Mouse (Mus musculus) testis, adult 2 months (tissue): ENCODE measurements around the gene Rock2. TPM values are rescaled to one million over a fixed set of nuclear protein-coding genes. Genes with fewer than 3 reads are reported as not detected.

Source experiments
- H3K27ac ChIP-seq: fragments of 200-500 bp; 2 replicates; pipeline ENCODE4 v1.5.1; 2012; ENCODE audit warnings: low read depth, low read length; ENCODE audit not compliant: control insufficient read depth, insufficient read depth
- H3K27me3 ChIP-seq: fragments of 200-500 bp; 2 replicates; pipeline ENCODE4 v1.6.1; 2012; ENCODE audit warnings: mild to moderate bottlenecking, low read length, moderate library complexity; ENCODE audit not compliant: control insufficient read depth, insufficient read depth
- H3K36me3 ChIP-seq: fragments of 200-500 bp; 2 replicates; pipeline ENCODE4 v1.6.1; 2012; ENCODE audit warnings: mild to moderate bottlenecking, low read length; ENCODE audit not compliant: control insufficient read depth, insufficient read depth
- H3K4me1 ChIP-seq: fragments of 200-500 bp; 2 replicates; pipeline ENCODE4 v1.6.1; 2012; ENCODE audit warnings: low read length; ENCODE audit not compliant: control insufficient read depth, insufficient read depth
- H3K4me3 ChIP-seq: fragments of 200-500 bp; 2 replicates; pipeline ENCODE4 v1.5.1; 2012; ENCODE audit warnings: low read depth, mild to moderate bottlenecking, low read length, moderate library complexity, mixed read lengths; ENCODE audit not compliant: control insufficient read depth
- CTCF ChIP-seq: fragments of 200-500 bp; IDR thresholded peaks from 2 replicates; pipeline ENCODE4 v1.5.1; 2012; ENCODE audit warnings: low read depth, mild to moderate bottlenecking, inconsistent platforms, low read length, moderate library complexity; ENCODE audit not compliant: control insufficient read depth, insufficient read depth, insufficient replicate concordance
- POLR2A ChIP-seq: fragments of 200-500 bp; IDR thresholded peaks from 2 replicates; pipeline ENCODE4 v1.6.1; 2012; ENCODE audit warnings: low read depth, mild to moderate bottlenecking, inconsistent platforms, low read length, moderate library complexity; ENCODE audit not compliant: control insufficient read depth
- polyA plus RNA-seq: library from polyadenylated mRNA; depleted of rRNA; stranded (reverse); fragments of >200 nt; gene quantifications from 2 replicates; pipeline ENCODE4 v1.2.3, GENCODE M21; 2012

Gene Rock2
- polyA plus RNA-seq, 1 experiment: 2.9 TPM

- peaks cover 12% of the 10 kb centered on the region for H3K4me1 ChIP-seq
Observed at GRCm38 (mm10) chr12:16896073-16896789, 1.5 kb downstream of the Rock2 start.

DNA sequence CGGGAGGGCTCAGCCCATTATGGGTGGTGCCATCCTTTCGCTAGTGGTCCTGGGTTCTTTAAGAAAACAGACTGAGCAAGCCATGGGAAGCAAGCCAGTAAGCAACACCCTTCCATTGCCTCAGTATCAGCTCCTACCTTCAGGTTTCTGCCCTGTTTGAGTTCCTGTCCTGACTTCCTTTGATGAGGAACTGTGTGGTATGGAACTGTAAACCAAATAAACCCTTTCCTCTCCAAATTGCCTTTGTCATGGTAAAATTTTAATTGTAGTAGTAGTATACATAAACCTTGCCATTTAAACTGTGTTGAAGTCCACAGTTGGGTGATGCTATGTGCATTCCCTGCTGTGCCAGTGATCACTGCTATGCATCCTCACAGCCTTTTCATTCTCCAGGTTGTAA, 2.5 kb downstream of the Rock2 start:
- no peak overlapping the region for H3K4me3 ChIP-seq
- TF ChIP-seq POLR2A: no peak
- H3K36me3 ChIP-seq: no peaks in the 10 kb centered on the region
- H3K27ac ChIP-seq: no peak overlapping the region
- H3K4me1 ChIP-seq: peaks cover 12% of the 10 kb centered on the region
- H3K27me3 ChIP-seq: no peaks in the 10 kb centered on the region

More at GRCm38 (mm10) chr12:16896073-16896789, 1.5 kb downstream of the Rock2 start:
- H3K27ac ChIP-seq: peak overlapping the region; percentile 85
- H3K4me3 ChIP-seq: peak overlapping the region; percentile 49; the same call in 1 of the 2 replicates
- no peaks in the 10 kb centered on the region for H3K36me3 ChIP-seq
- no peaks in the 10 kb centered on the region for H3K27me3 ChIP-seq
- no peak for TF ChIP-seq POLR2A
- TF ChIP-seq CTCF: no peak

DNA sequence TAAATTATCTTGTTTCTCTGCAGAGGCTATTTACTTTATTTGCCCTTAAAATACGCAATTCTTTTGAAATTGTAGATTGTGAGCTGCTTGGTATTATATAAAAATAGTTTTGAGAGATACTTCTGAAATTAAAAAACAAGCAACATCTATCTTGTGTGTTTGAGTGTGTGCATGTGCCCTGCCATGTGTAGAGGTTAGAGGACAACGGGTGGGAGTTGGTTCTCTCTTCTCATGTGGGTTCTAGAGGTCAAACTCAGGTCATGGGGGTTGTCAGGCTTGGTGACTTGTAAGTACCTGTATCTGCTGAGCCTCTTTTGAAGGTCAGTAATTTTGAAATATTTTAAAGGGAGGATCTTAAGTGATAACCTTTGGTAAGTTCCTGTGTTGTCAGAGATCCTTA, 3.5 kb downstream of the Rock2 start:
- Histone ChIP-seq H3K27me3 (no peaks in the 10 kb centered on the region), H3K27ac (no peak overlapping the region), H3K4me3 (no peak overlapping the region), H3K4me1 (peaks cover 11% of the 10 kb centered on the region), H3K36me3 (no peaks in the 10 kb centered on the region)
- TF ChIP-seq CTCF: no peak
- no peak for TF ChIP-seq POLR2A

DNA sequence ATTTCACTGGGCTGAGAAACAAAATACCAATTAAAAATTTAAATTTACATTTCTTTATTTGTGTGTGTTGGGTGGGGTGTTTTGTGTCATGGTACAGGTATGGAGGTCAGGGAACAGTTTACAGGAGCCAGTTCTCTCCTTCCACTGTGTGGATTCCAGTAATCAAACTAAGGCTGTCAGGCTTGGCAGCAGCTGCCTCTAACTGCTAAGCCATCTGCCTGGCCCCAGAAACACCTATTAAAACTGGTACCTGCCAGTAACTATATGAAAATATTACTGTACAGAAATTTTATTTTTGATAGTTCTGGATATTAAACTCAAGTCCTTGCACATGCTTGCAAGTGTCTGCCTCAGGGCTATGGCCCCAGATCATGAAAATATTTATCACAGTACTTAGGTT, 4.1 kb downstream of the Rock2 start:
- TF ChIP-seq POLR2A (no peak), CTCF (no peak)
- Histone ChIP-seq H3K36me3 (no peaks in the 10 kb centered on the region), H3K27ac (no peak overlapping the region), H3K4me1 (peaks cover 9% of the 10 kb centered on the region), H3K4me3 (no peak overlapping the region), H3K27me3 (no peaks in the 10 kb centered on the region)

GRCm38 (mm10) chr12:16900625-16901222, 6.0 kb downstream of the Rock2 start:
- H3K27me3 ChIP-seq: no peaks in the 10 kb centered on the region
- no peak for TF ChIP-seq POLR2A
- no peak for TF ChIP-seq CTCF

GRCm38 (mm10) chr12:16903949-16904635, 9.4 kb downstream of the Rock2 start:
- Histone ChIP-seq H3K36me3 (no peaks in the 10 kb centered on the region), H3K27ac (no peak overlapping the region)

More at GRCm38 (mm10) chr12:16900625-16901222, 6.0 kb downstream of the Rock2 start:
- H3K4me1 ChIP-seq: peaks cover 2% of the 10 kb centered on the region; the same call in 1 of the 2 replicates
- H3K27ac ChIP-seq: no peak overlapping the region
- H3K4me3 ChIP-seq: no peak overlapping the region
- no peaks in the 10 kb centered on the region for H3K36me3 ChIP-seq

DNA sequence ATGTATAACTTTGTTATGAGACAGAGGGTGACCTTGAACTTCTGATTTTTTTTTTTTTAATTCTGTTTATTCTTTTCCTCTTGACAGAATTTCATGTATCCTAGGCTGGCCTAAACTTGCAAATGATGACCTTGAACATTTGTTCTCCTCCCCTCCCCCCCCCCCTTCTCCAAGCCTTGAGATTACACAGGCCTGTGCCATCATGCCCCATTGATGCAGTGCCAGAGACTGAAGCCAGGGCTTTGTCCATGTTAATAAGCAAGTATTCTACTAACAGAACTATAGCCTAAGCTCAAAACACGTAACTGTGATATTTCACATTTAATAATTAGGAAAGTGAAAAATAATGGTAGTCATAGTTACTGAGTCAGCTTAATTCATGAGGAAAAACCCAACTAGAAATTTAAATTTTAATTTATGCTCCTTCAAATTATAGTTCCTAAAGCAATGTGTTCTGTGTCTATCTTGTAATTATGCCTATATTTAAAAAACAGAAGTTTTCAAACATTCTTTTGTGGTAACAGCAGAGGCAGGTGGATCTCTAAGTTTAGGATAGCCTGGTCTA, 12.7 kb downstream of the Rock2 start:
- Histone ChIP-seq H3K36me3 (no peaks in the 10 kb centered on the region), H3K27me3 (no peaks in the 10 kb centered on the region), H3K4me3 (no peak overlapping the region), H3K4me1 (no peaks in the 10 kb centered on the region), H3K27ac (no peak overlapping the region)
- no peak for TF ChIP-seq POLR2A
- no peak for TF ChIP-seq CTCF

More at GRCm38 (mm10) chr12:16903949-16904635, 9.4 kb downstream of the Rock2 start:
- TF ChIP-seq CTCF (no peak), POLR2A (no peak)
- H3K4me1 ChIP-seq: no peaks in the 10 kb centered on the region
- no peak overlapping the region for H3K4me3 ChIP-seq
- no peaks in the 10 kb centered on the region for H3K27me3 ChIP-seq
